Mouse (Mus musculus): Measurements from ENCODE around the gene Cog5. TPM values are rescaled to one million over a fixed set of nuclear protein-coding genes. Genes with fewer than 3 reads are reported as not detected.
A peak's percentile ranks its signal among the peaks of the same experiment; 100 is the strongest.

Cog5 gene
- total RNA-seq, 2 experiments from 2014 or later = 56.9 to 60.5 TPM

DNA sequence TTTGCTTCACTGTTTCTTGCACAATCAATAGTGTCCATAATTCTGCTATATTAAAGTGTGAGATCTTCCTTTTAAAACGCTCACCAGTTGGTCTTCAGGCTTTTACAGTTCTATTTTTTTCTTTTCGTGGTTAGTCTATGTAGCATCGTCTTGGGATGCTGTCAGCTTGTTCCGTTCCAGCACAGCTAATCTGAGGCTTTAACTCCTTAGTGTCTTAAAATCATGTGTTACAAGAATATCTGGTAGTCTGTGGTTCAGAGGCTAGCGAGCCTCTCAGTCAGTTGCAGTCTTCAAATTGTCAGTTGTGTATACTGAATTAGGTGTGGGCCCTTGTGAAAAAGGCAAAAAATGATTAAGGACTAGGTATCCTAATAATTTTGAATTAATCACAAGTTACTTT lies 57.6 kb downstream of the Cog5 start:
- no peak for DNase-seq

DNA sequence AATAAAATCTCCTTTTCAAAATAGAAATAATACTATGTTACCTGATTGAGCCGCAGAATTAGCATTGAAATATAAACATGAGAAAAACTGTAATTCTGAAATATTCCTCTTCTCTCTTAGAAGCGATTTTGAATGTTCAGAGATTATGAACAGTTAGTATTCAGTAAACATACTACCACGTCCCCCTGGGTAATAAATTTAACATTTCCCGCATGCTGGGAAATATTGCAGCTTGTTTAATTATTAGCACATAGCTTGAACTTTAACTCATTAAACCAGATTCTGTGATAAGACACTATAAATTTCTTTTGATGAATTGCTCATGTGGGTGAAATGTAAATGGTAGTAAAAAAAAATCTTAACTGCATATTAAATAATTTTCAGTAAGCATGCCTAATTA lies 58.1 kb downstream of the Cog5 start:
- DNase-seq = no peak

DNA sequence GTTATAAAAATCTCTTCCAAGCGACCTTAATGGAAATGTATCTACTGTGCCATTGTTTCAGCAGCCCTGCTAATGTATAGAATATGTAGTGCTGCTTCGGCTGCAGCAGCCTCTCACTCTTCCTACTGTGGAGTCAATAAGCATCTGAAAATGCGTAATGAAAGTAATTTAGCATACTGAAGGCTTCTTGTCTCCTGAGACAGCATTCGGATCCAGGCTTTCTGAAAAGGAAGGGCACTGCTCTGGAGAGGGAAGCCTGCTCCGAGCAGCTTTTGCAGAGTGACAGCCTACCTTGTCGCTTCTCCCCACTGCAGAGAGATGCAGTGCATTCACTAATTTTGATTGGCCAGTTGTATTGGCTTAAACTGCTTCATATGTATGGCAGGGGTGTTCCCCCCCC lies 58.9 kb downstream of the Cog5 start, which contains the start of gene Gpr22:
Gpr22 (minus strand) TSS at position 348 of the 400 bp plus-strand sequence.
- DNase-seq = no peak

DNA sequence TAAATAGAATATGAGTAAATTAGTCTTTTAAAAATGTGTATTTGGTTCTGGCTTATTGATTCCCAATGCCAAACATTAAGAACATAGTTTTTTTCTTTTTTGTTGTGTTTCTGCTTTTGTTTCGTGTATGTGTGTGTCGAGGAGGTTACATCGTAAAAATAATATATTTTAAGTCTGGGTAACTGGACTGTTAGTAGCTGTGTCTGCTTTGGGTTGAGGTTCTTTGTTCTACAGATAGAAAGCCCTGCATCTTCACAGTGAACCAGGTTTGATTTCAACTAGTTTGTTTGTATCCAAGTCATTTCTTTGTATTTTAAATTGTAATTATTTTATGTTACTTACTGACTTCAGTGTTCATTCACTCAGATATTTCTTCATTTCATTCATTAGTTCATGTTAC lies 59.4 kb downstream of the Cog5 start:
- DNase-seq = no peak

DNA sequence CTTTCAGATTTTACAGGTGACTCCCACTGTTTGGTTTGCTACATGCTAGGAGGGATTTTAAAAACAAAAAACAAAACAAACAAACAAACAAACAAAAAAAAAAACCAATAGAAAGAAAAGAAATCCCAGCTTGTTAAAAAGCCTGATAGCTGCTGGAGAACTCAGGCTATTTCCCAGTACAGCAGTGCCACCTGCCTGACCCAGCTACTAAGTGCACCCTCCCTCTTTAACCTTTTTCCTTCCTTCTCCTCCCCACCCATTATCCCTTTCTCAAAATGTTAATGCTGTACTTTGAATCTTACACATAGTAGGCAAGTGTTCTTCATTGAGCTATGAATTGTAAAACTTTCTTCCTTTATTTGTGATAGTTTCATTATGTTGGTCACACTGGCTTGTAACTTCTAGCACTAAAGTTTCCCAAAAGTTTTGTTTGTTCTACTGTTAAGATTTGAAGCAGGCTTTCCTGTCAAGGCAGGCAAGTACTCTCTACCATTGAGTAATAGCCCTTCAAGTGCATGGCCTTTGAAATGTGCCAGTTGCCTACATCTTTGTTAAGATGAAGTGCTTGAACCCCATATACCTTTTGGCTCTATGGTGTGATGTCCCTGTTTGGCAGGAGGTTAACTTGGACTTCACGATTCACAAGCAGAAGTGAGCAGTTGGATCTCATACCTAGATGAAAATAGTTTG lies 65.1 kb downstream of the Cog5 start:
- DNase-seq = peak; percentile 54

DNA sequence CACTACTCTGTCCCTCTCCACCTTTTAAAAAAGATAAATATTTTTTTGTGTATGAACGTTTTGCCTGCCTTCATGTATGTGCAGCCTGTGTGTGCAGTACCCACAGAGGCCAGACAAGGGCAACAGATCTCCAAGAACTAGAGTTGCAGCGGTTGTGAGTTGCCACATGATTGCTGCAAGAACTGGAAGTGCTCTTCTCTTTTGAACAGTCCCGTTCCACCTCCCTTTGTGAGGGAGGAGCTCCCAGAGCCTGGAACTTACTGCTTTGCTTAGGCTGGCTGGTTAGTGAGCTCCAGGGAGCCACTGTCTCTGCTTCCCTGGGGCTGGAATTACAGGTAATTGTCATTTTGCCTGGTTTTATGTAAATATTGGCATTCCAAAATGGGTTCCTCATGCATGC lies 69.9 kb downstream of the Cog5 start:
- DNase-seq = no peak

DNA sequence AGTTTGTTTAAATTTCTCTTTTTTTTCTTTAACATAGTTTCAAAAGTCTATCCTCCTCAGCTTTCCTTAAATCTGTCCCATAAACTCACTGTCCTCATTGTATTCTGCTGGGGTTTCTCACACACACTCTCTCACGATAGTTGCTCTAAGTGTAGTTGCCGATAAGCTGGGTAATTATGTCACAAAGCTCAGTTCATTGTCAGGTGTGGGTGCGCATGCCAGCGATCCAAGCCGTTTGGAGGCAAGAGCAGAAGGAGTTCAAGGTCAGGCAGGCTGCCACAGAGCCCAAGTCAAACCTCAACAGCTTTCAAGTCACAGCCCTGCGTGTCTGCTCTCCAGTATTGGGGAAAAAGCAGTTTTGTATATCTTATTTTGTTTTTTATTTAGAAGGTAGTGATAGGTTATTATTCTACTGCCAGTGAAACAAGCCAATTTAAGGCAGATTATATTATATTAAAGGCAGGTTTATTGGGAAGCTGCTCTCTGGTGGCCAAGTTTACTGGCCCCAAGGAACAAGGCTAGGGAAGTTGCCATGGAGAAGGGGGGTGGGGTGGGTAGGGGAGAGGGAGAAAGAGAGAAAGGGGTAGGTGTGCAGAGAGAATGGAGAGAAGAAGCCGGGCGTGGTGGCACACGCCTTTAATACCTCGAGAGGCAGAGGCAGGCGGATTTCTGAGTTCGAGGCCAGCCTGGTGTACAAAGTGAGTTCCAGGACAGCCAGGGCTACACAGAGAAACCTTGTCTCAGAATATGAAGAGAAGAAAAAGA lies 71.0 kb downstream of the Cog5 start:
- peak; percentile 60 for DNase-seq

DNA sequence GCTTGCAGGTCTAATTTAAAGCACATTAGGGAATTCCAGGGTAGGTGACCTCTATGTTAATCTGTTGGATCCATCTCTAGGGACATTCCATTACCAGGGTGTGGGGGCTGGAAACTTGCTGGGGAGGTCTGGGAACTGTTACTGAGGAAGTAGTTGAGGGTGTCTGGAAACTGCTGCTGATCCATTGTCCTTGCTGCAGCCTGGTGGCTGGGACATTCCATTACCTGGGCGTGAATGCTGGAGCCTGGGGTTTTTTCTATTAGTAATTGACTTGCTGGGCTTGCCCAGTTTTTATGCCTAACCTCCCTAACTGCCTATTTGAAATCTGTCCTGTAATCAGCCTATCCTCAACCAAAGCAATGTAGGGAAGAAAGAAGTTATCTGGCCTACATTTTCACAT lies 72.0 kb downstream of the Cog5 start:
- no peak for DNase-seq

DNA sequence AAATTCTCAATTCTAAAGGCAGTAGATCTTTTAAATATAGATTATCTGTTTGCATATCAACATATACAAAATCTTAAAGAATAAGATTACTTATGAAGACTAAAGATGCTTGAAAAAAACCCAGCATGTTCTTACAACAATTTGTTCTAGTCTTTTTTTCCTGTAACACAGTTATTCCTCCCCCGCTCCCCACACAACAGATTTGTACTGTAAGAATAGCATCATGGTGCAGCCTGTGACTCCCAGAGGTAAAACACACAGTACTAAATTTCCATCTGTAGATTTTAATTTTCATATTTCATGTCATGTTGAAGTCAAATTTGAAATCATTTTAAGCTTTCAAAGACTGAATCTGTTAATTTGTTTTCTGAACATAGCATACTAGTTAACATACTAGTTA lies 75.5 kb downstream of the Cog5 start:
- no peak for DNase-seq

DNA sequence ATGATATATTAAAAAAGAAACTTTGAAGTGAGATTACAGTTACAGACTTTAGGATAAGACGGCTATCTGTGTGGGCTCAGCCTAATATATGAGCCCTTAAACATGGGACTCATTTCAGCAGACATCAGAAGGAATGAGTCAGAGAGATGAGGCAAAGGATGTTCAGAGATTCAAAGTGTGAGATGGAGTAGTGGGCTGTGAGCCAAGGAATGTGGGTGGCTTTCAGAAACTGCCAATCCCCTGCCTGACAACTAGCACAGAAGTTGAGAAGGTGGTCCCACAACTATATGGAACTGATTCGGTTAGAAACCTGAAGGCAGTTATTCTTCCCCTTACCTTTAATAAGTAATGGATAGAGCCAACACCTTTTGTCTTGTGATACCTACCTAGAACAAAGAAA lies 79.9 kb downstream of the Cog5 start:
- DNase-seq = no peak

DNA sequence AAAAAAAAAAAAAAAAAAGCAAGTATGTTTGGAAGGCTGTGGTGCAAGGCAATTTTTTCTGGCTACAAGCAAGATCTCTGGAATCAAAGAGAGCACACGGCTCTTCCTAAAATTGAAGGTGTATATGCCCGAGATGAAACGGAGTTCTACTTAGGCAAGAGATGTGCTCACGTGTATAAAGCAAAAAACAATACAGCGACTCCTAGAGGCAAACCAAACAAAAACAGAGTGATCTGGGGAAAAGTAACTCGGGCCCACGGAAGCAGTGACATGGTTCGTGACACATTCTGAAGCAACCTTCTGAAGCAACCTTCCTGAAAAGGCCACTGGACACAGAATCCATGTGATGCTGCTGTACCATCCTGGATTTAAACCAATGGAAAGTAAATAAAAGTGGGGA lies 92.6 kb downstream of the Cog5 start:
- DNase-seq = no peak

DNA sequence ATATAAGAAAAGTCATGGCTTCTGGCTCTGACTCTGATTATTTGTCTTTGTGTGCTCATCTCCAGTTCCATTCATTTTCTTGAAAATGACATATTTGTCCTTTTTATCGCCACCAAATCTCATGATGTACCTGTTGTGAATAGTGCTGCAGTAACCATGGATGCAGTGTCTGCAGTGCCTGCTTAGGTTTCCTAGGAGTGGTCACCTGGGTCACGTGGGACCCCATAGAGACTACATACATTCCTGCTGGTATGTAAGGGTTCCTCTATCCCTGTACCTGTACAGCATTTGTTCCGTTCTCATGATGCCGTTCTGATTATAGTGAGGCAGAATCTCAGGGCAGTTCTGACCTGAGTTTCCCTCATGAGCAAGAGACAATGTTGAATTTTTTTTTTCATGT lies 95.2 kb downstream of the Cog5 start:
- no peak for DNase-seq

DNA sequence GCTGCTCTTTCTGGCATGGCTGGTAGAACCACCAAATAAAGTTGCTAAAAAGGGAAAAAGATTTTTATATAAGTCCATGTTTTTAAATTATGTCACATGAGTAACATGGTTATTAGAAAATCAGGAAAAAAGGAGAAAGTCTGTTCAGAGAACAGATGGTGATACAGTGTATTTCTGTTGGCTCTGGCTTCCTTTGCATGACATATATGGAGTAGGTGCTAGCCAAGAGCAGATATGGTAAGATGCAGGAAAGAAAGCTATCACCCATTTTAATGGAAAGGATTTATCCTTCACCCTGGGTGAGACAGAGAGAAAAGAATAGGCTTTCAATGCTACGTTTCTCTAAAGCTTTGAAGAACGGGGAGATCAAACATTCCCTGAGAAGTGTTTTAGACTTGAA lies 99.8 kb downstream of the Cog5 start:
- no peak for DNase-seq

DNA sequence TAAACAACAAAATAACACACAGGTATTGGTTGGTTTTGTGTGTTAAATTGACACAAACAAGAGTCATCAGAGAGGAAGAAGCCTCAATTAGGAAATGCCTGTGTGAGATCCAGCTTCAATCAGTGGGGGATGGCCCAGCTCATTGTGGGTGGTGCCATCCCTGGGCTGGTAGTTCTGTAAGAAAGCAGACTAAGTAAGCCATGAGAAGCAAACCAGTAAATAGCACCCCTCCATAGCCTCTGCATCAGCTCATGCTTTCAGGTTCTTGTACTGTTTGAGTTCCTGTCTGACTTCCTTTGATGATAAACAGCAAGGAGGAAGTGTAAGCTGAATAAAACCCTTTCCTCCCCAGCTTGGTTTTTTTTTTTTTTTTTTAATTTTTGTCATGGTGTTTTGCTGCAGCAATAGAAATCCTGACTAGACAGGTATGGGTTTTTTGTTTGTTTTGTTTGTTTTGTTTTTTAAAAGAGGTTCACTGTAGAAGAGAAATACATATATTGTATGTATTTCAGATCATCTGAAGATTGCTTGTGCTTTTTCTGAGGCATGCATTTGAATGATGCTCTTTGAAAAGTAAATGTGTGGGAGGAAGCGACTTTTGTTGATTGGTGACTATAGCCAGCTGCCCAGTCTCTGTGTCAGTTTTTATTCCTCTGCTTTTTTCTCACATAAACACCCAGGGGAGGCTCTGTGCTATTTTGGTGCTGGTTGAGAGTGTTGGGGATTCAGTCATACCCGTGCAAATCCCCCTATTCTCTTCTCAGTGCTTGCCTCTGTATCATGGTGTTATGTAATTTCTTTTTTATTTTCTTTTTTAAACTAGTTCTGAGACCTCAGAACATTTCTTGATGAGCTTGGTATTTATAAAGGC lies 101.5 kb downstream of the Cog5 start:
- no peak for DNase-seq

DNA sequence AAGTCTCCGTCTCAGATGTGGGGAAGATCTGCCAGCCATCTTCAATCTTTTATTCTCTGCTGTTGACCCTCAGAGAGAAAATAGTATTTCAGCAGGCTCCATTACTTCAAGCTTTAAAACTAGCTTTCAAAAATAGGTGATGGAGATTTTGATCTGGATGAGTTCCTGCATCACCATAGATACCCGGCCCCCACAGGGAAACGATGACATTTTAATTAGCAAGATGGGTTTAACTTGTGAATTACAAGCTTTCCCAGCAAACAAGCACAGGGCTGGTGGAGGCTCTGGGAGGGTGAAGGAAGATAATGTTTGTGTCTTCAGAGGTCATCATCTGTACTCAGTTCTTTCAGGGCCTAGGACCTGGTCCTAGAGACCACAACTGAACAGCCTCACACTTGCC lies 118.9 kb downstream of the Cog5 start:
- no peak for DNase-seq

DNA sequence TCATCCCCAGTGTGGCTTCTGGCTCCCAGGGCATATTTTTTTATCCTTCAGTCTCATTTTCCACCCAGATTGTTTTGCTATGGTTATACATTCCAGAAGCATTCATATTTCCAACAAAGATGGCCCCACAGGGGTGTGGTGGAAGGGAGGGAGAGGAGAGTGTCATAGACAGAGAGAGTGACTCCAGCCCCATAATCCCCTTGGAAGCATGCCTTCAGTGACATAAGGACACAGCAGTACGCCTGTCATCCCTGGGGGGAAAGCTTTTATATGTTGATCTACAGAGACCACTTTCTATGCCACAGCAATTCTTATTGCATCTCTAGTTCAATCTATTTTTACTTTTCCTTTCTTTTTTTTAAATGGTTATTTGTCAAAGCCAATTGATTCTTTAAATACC lies 129.6 kb downstream of the Cog5 start:
- no peak for DNase-seq

DNA sequence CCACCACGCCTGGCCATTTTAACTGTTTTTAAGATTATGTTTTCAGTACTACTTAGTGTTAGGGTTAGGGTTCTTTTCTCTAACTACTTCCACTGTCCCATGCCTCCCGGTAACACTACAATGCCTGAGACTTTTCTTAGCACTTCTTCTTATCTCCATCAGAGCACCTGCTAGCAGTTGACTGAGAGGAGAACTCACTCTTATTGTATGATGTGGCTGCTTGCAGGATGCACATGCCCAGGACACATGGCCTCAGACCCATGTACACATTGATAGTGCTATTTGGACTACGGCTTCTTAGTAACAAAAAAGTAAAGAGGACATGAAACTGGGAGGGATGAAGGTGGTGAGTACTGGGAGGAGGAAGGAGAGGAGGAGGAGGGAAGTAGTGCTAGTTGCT lies 133.9 kb downstream of the Cog5 start:
- no peak for DNase-seq

DNA sequence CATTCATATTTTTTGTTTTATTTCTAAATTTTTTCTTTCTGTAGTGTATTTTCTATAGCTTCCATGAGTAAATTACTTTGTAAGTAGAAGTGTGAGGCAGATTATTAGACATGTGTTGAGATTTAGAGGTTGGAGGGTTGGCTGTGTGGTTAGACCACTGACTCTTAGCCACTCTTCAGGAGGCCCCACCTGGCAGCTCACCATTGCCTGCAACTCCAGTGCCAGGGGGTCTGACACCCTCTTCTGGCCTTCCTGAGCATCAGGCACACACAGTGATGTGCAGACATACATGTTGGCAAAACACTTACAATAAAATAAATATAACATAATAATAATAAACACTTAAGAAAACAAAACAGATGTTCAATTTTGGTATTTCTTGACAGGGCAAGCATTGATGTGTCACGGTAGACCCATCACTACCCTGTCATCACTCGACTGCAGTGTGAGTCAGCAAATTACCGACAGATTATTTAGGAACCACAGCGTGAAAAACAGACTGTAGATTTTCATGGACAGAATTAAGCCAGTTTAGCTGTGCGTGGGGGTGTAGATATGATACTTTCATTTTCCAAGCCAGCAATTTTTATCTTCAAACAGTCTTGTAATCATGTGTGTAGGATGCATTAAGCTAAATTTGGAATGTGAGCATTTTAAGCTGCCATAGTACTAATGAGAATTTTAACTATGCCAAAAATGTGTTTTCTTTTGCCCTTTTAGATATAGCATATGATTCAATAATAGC lies 151.9 kb downstream of the Cog5 start:
- DNase-seq = no peak

DNA sequence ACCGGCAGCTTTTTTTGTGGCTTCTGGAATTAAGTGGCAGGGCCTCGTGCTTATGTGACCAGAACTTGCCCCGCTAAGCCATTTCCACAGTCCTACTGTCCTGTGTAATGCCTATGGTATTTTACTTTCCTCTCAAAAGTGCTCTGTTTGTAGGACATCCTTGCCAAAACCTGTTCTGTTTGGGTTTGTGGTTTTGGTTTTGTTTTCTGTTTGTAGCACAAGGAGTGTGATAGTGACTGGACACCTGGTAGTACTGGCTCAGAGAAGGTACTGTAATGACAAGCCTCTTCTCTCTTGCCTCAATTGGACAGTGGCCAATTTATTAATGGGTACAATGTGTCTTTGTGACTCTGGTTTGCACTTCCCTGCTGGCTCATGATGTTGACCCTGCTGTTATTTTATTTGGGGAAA lies 163.4 kb downstream of the Cog5 start:
- DNase-seq = no peak

DNA sequence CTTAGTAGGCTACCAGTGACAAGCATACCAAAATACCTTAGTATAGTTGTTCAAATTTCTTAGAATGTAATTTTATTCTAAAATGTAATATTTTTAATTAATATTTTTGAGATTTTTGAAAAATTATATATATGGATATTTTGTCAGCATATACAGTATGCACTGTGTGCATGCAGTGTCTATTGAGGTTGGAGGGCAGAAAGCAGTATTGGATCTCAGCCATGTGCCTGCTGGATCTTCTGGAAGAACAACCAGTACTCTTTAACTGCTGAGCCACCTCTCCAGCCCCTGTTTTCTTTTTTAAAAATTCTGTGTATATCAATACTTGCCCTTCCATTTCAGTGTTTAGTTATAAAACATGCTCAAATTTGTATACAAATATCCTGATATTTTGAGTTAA lies 164.4 kb downstream of the Cog5 start:
- no peak for DNase-seq

DNA sequence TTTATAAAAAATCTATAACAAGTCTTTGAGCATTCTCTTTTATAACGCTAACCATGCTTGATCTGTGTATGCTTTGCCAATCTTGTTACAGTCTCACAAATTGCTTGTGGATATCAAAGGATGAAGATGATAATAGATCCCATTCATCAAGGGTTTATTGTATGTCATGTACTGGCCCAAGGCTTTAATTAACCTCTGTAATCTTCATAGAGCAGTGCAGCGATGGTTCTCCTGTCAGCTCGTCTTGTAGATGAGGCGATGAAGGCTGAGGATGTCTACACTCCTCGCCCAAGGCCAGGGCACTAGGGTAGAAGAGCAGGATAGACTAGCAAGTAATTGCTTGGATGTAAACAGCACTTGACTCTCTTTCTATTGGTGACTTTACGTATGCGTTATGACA lies 164.9 kb downstream of the Cog5 start:
- DNase-seq = no peak

DNA sequence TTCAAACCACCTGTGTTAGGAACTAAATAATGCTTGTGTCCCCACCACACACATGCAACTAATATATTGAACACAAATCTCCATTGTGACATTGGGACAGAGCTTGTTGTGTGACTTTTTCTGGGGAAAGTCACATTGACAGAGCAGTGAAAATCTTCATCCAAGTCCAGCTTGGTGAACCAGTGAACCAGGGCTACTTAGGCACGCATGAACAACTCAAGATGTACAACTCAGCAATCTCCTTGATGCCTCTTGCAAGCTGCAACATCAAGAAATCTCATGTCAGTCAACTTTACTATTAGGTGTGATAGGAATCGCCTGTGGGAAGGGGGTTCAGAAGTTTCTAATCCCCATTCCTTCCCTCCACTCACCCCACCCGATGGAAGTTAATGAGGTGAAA lies 169.0 kb downstream of the Cog5 start:
- DNase-seq = no peak

DNA sequence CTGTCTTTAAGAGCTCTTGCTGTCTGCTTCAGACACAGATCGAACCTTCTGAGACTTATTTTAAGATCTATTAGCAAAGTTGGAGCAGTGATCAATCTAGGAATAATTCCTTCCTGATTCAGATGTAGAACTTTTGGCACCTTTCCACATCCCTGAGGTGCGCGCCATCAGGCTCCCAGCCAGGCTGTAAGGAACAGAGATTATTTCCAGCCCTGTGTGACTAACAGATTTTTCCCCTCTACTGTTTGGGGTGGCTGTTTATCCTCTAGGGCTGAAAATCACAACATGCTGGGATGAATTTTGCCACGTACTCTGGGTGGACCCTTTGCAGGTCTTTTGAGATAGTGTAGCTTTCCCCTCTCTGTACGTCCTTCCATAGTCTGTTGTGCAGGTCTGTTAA lies 170.2 kb downstream of the Cog5 start:
- peak; percentile 17 for DNase-seq
